Mouse (Mus musculus): ENCODE data around the gene Cib1. TPM values are rescaled to one million over a fixed set of nuclear protein-coding genes. Genes with fewer than 3 reads are reported as not detected.

Cib1 gene
- total RNA-seq, 2 experiments from 2014 or later: 23.6 to 25.0 TPM

DNA sequence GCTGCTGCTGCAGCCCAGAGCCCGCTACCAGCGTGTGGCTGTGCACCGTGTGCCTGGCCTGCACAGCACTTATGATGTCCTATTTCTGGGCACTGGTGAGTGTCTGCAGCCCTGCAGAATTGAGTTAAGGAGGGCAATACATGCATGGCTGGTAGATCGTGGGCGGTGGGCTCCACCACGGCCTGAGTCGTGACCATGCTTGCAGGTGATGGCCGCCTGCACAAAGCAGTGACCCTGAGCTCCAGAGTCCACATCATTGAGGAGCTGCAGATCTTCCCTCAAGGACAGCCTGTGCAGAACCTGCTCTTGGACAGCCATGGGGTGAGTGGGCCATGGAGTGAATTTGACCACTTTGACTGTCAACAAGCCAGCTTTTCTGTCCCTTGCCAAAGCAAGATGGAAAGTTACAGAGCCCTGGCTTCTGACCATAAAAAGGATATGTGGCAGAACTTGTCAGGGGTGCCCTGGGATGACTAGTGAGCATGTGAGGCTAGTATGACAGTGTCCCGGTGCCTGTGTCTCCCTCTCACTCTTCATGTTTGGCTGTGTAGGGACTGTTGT, 12.3 kb downstream of the Cib1 start:
- Histone ChIP-seq H3K27ac (no peak overlapping the region), H3K4me3 (no peak overlapping the region)
- no peak for DNase-seq (ENCODE audit: low spot score in 2 of 2)
- no peak for TF ChIP-seq CTCF (conservative IDR thresholded peaks at IDR 0.05)

DNA sequence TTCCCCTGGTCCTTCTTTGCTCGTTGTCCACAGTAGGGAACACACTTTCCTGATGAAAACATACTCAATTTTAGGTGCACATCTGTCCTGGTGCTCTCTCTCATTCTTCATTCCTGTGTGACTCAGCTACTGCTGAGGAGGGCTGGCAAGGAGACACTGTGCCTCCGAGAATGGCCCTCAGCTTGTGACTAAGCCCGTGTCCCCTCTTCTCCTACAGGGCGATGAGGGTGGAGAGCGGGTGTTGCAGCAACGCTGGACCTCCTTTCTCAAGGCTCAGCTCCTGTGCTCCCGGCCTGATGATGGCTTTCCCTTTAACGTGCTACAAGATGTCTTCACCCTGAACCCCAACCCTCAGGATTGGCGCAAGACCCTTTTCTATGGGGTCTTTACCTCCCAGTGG, 13.9 kb downstream of the Cib1 start:
- no peak for TF ChIP-seq CTCF (conservative IDR thresholded peaks at IDR 0.05)
- Histone ChIP-seq H3K27ac (no peak overlapping the region), H3K4me3 (no peak overlapping the region)
- no peak for DNase-seq (ENCODE audit: low spot score in 2 of 2)

DNA sequence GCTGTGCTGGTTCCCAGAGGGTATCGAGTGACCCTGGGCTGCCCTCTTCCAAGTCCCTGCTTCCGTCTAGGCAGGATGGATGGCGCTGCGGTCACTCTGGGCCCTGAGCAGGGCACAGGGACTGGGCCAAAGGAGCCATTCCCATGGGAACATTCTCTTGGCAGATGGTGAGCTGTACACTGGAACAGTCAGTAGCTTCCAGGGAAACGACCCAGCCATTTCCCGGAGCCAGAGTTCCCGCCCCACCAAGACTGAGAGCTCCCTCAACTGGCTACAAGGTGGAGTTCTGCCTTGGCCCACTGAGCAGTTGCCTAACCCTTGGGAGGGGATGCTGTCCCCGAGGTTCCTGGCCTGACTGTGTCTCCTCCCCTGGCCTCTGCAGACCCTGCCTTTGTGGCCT, 16.0 kb downstream of the Cib1 start:
- TF ChIP-seq CTCF (conservative IDR thresholded peaks at IDR 0.05): peak; percentile 66
- no peak overlapping the region for H3K4me3 ChIP-seq
- peak overlapping the region; percentile 72 for H3K27ac ChIP-seq
- peak; percentile 50 to 53 for DNase-seq (ENCODE audit: low spot score in 2 of 2)

DNA sequence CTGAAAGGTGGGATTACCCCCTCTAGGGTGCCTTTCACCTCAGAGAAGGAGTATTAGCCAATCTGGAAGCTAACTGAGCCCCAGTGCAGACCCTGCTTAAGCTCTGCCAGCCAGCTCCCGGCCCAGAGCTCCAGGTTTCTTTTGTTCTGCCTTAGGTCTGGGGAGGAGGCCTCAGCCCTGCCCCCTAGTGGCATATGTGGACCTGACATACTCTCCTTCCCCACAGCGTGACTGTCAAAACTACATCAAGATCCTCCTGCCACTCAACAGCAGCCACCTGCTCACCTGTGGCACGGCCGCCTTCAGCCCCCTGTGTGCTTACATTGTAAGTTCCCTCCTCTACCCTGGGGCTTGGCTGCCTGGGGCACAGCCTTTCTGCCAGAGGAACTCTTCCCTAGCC, 17.2 kb downstream of the Cib1 start:
- Histone ChIP-seq H3K4me3 (no peak overlapping the region), H3K27ac (peak overlapping the region; percentile 72; the same call in 1 of the 2 replicates)
- peak; percentile 53 to 82 for DNase-seq (ENCODE audit: low spot score in 2 of 2)
- TF ChIP-seq CTCF (conservative IDR thresholded peaks at IDR 0.05): peak; percentile 98

DNA sequence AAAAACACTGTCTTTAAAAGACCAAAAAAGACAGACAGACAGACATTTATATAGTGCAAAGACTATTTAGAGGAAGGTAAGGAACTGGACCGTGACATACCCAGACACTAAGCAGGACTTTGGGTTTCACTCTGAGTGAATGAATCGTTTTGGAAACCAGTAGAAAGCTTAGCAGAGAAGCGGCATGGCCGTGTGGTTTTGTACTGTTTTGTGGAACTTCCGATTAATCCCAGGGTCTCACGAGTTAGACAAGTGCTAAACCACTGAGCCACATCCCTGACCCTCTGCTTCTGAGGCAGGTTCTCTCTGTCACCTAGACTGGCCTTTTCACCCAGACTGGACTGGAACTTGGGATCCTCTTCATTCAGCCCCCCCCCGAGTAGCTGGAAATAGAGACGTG, 18.2 kb downstream of the Cib1 start:
- Histone ChIP-seq H3K27ac (0 out of 2 replicates have a peak overlapping the region, but pooled peaks have one; percentile 72), H3K4me3 (no peak overlapping the region)
- TF ChIP-seq CTCF (conservative IDR thresholded peaks at IDR 0.05): no peak
- DNase-seq (ENCODE audit: low spot score in 2 of 2): no peak

DNA sequence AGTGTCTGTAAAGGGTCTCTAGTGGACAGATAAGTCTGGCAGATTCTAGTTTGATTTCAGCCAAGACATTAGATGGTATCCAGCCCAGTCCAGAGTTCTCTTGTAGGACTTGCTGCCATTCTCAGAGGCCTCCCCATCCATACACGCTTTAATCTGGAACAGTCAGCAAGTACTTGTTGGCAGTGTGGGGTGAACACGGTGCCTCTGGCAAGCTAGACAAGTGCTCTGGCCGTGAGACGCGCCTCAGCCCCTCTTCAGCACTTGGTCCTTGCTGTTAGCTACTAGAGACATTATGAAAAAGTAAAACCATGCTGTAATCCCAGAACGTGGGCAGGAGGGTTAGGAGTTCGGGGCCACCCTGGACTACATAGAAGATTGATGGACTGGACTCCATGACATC, 19.0 kb downstream of the Cib1 start:
- H3K27ac ChIP-seq: no peak overlapping the region
- DNase-seq (ENCODE audit: low spot score in 2 of 2): no peak
- no peak overlapping the region for H3K4me3 ChIP-seq
- no peak for TF ChIP-seq CTCF (conservative IDR thresholded peaks at IDR 0.05)

DNA sequence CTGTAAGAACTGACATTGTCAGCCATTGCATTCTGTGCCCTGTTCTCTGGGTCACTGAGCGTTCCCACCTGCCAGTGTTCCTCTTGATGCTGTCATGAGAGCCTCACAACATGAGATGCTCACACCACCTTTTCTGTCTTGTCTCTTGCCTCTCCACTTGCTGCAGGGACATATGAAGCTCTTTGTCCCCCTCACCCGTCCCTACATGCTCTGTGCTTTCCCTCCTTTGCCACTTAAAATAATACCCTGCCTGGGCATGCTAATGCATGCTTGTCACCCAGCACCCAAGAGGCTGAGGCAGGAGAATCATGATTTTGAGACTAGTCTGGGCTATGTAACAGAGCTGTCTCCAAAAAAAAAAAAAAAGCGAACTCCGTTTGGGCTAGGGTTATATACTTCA, 21.6 kb downstream of the Cib1 start:
- no peak overlapping the region for H3K4me3 ChIP-seq
- no peak overlapping the region for H3K27ac ChIP-seq
- DNase-seq (ENCODE audit: low spot score in 2 of 2): no peak
- TF ChIP-seq CTCF (conservative IDR thresholded peaks at IDR 0.05): no peak

DNA sequence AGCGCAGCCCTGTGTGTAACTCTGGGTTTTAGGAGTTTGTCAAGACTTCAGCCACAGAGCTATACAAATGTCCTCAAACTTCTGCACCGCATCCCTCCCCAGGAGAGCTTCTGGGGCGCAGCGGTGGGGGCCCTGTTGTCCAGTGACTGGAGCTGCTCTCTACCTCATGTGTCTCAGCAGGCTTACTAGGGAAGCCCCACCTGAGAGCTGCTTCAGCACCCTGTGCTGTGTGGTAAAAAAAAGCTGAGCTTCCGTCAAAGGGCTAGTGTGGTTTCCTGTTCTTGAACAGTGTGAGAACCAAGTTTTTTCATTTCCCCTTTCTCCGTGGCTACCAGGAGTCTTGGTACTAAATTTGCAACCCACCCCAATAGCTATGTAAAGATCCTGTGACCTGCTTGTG, 22.9 kb downstream of the Cib1 start:
- Histone ChIP-seq H3K4me3 (no peak overlapping the region), H3K27ac (peak overlapping the region; percentile 46; the same call in 1 of the 2 replicates)
- DNase-seq (ENCODE audit: low spot score in 2 of 2): no peak
- no peak for TF ChIP-seq CTCF (conservative IDR thresholded peaks at IDR 0.05)

DNA sequence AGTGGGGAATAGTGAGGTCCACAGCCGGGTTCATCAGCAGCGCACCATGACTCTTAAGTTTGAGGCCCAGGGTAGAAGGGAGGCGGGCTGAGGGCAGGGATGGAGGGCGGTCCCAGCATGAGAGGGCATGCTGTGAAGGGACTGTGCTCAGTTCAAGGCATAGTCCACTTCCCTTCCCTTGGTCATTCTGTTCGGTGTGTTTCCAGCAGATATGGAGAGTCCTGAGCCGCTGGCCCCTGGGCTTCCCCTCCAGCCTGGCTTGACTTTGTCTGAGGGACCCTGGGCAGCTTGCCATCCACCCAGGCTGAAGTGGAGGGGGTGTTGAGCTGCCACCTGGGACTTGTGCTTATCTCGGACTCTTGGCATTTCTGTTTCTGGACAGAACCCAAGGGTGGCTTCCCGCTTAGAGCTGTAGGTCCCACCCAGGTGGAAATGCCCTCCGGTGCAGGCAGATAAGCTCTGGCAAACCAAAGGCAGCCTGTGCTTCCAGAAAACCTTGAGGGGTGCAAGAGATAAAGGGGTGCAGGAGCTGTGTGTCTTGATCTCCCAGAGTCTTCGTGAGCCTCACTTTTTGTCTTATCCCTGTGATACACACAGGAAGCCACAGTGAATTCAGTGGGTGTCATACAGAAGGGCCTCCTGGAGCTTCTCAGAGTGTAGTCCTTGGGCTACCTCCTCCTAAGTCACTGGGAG, 23.7 kb downstream of the Cib1 start:
- TF ChIP-seq CTCF (conservative IDR thresholded peaks at IDR 0.05): no peak
- Histone ChIP-seq H3K4me3 (no peak overlapping the region), H3K27ac (peak overlapping the region; percentile 46; the same call in 1 of the 2 replicates)
- no peak for DNase-seq (ENCODE audit: low spot score in 2 of 2)

DNA sequence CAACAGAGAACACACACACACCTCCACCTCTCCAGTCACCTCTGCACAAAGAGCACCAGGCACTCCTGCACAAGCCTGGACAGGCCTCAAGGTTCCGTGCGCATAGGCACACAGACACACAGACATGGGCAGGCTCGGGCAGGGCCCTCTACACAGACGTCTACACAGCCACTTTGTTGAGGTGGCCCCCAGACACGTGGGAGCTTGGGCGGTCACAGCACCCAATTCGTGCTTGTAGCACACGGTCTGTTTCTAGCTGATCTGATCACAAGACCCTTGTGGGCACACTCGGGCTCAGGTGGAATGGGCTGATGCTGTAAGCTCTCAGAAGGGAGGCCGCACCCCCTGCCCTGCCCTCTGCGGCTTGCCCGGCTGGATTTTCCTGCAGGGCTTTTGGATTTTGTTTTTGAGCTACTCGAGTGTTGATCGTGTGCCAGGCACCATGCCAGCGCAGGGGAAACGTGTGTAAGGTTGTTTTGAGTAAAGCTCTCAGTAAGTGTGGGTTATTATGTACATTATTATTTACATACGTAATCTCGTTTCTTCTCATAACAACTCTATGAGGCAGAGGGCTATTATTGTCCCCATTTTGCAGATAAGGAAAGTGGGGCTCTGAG, 24.5 kb downstream of the Cib1 start:
- no peak for TF ChIP-seq CTCF (conservative IDR thresholded peaks at IDR 0.05)
- H3K27ac ChIP-seq: peak overlapping the region; percentile 46; the same call in 1 of the 2 replicates
- H3K4me3 ChIP-seq: no peak overlapping the region
- DNase-seq (ENCODE audit: low spot score in 2 of 2): no peak

DNA sequence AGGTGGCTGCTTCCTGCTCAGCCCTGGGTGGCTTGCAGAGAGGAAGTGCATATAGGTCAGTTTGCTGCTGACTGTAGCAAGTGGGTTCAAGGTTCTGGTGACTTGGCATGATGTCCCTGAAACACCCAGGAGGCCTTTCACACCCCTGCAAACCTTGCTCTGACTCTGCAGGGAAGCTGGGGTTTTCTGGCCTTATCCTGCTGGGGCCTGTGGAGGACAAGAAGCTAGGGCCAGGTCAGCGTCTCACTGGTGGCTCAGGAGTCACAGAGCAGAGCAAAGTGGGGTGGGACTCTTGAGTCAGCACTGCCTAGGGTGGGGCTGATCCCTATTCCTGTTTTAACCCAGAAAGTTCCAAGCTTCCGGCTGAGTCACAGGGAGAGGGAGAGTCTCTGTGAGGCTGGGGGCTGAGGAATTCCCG, 25.3 kb downstream of the Cib1 start:
- Histone ChIP-seq H3K4me3 (no peak overlapping the region), H3K27ac (no peak overlapping the region)
- DNase-seq (ENCODE audit: low spot score in 2 of 2): no peak
- TF ChIP-seq CTCF (conservative IDR thresholded peaks at IDR 0.05): no peak

DNA sequence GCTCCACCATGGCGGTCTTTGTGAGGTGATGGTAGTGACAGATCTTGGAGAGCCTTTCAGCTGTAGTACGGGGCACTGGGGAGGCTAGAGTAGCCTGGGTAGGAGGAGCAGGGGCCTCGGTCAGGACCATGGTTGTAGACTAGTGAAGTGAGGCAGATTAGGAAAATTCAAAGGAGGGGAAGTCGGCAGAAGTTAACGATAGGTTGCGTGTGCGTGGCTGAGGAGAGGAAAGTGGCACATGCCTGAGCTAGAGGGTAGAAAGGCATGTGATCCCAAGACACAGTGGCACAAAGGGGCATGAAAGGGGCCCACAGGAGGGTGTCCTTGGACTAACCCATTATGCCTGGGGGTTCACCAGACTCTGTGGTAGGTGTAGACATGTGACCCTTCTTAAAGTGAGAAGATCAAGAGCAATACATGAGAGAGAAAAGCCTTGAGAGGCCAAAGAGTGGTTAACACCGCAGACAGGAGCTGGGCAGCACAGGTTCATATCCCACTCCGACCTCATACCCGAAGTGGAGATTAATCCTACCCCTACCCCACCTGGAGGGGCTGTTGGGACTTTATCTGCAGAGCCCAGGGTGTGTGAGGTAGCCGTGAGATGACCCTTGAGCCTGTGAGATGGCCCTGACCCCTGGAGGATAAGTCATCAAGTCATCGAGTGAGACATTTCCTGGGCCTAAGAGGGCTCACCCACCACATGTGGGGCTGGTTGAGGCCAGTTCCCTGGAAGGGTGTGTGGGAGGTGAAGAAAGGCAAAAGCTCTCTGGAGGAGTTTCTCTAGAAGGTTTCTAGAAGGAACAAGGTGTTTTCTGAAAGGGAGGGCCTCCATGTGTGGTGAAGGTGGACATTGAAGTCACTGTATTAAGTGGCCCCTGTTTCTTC, 26.7 kb downstream of the Cib1 start:
- no peak for DNase-seq (ENCODE audit: low spot score in 2 of 2)
- no peak overlapping the region for H3K27ac ChIP-seq
- no peak for TF ChIP-seq CTCF (conservative IDR thresholded peaks at IDR 0.05)
- H3K4me3 ChIP-seq: no peak overlapping the region

DNA sequence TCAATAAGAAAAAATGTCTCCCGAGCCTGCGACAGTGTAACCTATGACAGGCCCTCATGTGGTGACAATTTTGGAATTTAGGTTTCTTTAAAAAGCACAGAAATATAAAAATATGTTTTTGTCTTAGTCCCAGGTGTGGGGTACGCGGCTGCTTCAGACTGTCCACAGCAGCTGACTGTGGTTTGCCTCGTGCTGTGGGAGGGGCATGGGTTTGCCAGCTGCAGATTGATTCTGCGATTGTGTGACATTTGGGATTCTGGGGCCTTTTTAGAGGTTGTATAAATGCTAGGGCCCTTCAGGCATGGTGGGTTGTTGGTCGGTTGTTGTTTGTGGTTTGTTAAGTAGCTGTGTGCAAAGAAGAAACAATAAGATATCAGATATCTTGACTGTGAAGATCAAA, 27.7 kb downstream of the Cib1 start:
- no peak overlapping the region for H3K4me3 ChIP-seq
- TF ChIP-seq CTCF (conservative IDR thresholded peaks at IDR 0.05): no peak
- no peak for DNase-seq (ENCODE audit: low spot score in 2 of 2)
- no peak overlapping the region for H3K27ac ChIP-seq

All from layer of hippocampus, adult 2 months (tissue).